Mouse (Mus musculus) heart, postnatal 0 days (tissue): ENCODE measurements at regions not wholly inside any gene's neighbourhood (a gene's known extent, or its start where the extent isn't known, plus 50 kb on each side); places are given as distances from the start of the nearest gene placed in this dataset.

Source experiments
- ATAC-seq: fragments of 200-750 bp; cut with Nextera tagmentation; 2 replicates; pipeline ENCODE4 v1.8.0; 2017; ENCODE audit warnings: low read depth, moderate number of reproducible peaks, moderate library complexity; ENCODE audit not compliant: insufficient read depth
- DNase-seq: peaks from one replicate; pipeline ENCODE4 v3.0.0-alpha.2; 2016; ENCODE audit warnings: low spot score
- H3K27ac ChIP-seq: fragments of 300-500 bp; sonication (generic); 2 replicates; pipeline ENCODE4 v1.5.1; 2014; ENCODE audit warnings: low read depth, mild to moderate bottlenecking
- H3K27me3 ChIP-seq: fragments of 300-500 bp; sonication (generic); 2 replicates; pipeline ENCODE4 v1.6.1; 2014; ENCODE audit warnings: low read length, mixed read lengths; ENCODE audit not compliant: control insufficient read depth, insufficient read depth
- H3K36me3 ChIP-seq: fragments of 300-500 bp; sonication (generic); replicated peaks from 2 replicates; pipeline ENCODE4 v1.6.1; 2014; ENCODE audit warnings: low read length, mixed read lengths; ENCODE audit not compliant: control insufficient read depth, insufficient read depth
- H3K4me1 ChIP-seq: fragments of 300-500 bp; sonication (generic); 2 replicates; pipeline ENCODE4 v1.6.1; 2014; ENCODE audit warnings: antibody characterized with exemption; ENCODE audit not compliant: control insufficient read depth, insufficient read depth
- H3K4me2 ChIP-seq: fragments of 300-500 bp; sonication (generic); 2 replicates; pipeline ENCODE4 v1.6.1; 2014; ENCODE audit warnings: low read depth, mild to moderate bottlenecking, low read length, moderate library complexity
- H3K4me3 ChIP-seq: fragments of 300-500 bp; sonication (generic); 2 replicates; pipeline ENCODE4 v1.5.1; 2014; ENCODE audit warnings: low read depth, low read length
- H3K9ac ChIP-seq: fragments of 300-500 bp; sonication (generic); replicated peaks from 2 replicates; pipeline ENCODE4 v1.6.1; 2014; ENCODE audit warnings: low read depth, low read length, mixed read lengths
- H3K9me3 ChIP-seq: fragments of 300-500 bp; sonication (generic); replicated peaks from 2 replicates; pipeline ENCODE4 v1.6.1; 2016; ENCODE audit warnings: low read length; ENCODE audit not compliant: control insufficient read depth
- CTCF ChIP-seq: IDR thresholded peaks from 2 replicates; pipeline ENCODE4 v1.5.1; 2016; ENCODE audit warnings: antibody characterized with exemption, control low read depth, low read depth
- EP300 ChIP-seq: IDR thresholded peaks from 2 replicates; pipeline ENCODE4 v1.6.1; 2016; ENCODE audit warnings: antibody characterized with exemption, low read depth
- WGBS: fragments of 180-500 bp; shearing (Covaris S2); extraction: QIAGEN DNeasy Blood & Tissue Kit; methylation state at CpG from one replicate; pipeline ENCODE4 v1.1.7; 2014; 5-methylcytosine and 5-hydroxymethylcytosine counted together

- Histone ChIP-seq H3K4me2 (no peak overlapping the region), H3K9ac (no peak overlapping the region), H3K4me3 (no peak overlapping the region), H3K36me3 (no peaks in the 10 kb centered on the region), H3K27ac (no peak overlapping the region), H3K9me3 (no peaks in the 10 kb centered on the region), H3K27me3 (no peaks in the 10 kb centered on the region), H3K4me1 (no peaks in the 10 kb centered on the region)
- WGBS = 62% methylated on average over 7 of the region's 7 CpGs
- TF ChIP-seq CTCF = no peak
- TF ChIP-seq EP300 = no peak
- ATAC-seq = no peak
- DNase-seq = no peak
Observed at GRCm38 (mm10) chr12:49992501-49993079, 607.6 kb downstream of the Gm43517 start.

- 56% methylated on average over 3 of the region's 3 CpGs for WGBS
- no peaks in the 10 kb centered on the region for H3K27me3 ChIP-seq
- H3K4me1 ChIP-seq = no peaks in the 10 kb centered on the region
- H3K27ac ChIP-seq = no peak overlapping the region
- H3K36me3 ChIP-seq = no peaks in the 10 kb centered on the region
- H3K4me2 ChIP-seq = no peak overlapping the region
- H3K4me3 ChIP-seq = no peak overlapping the region
- no peak for DNase-seq
- TF ChIP-seq EP300 (no peak), CTCF (no peak)
- no peaks in the 10 kb centered on the region for H3K9me3 ChIP-seq
- H3K9ac ChIP-seq = no peak overlapping the region
- ATAC-seq = no peak
Observed at GRCm38 (mm10) chr12:50038808-50039374, 610.0 kb downstream of the Prkd1 start.

- H3K9me3 ChIP-seq = no peaks in the 10 kb centered on the region
- H3K27me3 ChIP-seq = no peaks in the 10 kb centered on the region
- H3K9ac ChIP-seq = no peak overlapping the region
- no peaks in the 10 kb centered on the region for H3K36me3 ChIP-seq
- 71% methylated on average over 2 of the region's 2 CpGs for WGBS
- no peak overlapping the region for H3K27ac ChIP-seq
- H3K4me3 ChIP-seq = no peak overlapping the region
- H3K4me2 ChIP-seq = no peak overlapping the region
- TF ChIP-seq CTCF = no peak
- TF ChIP-seq EP300 = no peak
- no peak for DNase-seq
- no peaks in the 10 kb centered on the region for H3K4me1 ChIP-seq
- no peak for ATAC-seq
Observed at GRCm38 (mm10) chr12:50061286-50061685, 587.6 kb downstream of the Prkd1 start.

DNA sequence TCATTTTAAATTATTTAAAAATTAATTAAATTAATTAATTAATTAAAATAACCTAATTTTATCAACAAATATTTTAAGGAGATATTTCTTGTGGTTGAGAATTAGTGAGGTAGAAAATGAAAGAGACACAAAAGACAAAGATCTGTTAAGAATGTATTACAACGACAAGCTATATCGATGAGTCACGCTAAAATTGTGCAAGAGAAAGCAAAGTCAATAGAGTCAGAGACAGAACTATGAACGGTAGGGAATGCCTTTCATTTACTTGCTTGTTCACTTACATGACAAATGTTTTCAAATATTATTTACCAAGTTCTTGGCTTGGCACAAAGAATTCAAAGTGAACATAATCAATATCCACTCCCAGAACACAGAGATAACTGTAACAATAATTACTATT, 582.5 kb downstream of the Prkd1 start:
- H3K9me3 ChIP-seq = no peaks in the 10 kb centered on the region
- H3K4me1 ChIP-seq = no peaks in the 10 kb centered on the region
- ATAC-seq (no peak), DNase-seq (no peak)
- H3K4me2 ChIP-seq = no peak overlapping the region
- no peak for TF ChIP-seq EP300
- no peak for TF ChIP-seq CTCF
- 84% methylated on average over 4 of the region's 4 CpGs for WGBS
- no peak overlapping the region for H3K9ac ChIP-seq
- H3K27ac ChIP-seq = no peak overlapping the region
- no peaks in the 10 kb centered on the region for H3K27me3 ChIP-seq
- H3K36me3 ChIP-seq = no peaks in the 10 kb centered on the region
- H3K4me3 ChIP-seq = no peak overlapping the region

- no peaks in the 10 kb centered on the region for H3K36me3 ChIP-seq
- H3K4me3 ChIP-seq = no peak overlapping the region
- WGBS = 72% methylated on average over 3 of the region's 3 CpGs
- ATAC-seq = no peak
- H3K4me2 ChIP-seq = no peak overlapping the region
- no peak overlapping the region for H3K9ac ChIP-seq
- no peaks in the 10 kb centered on the region for H3K9me3 ChIP-seq
- H3K4me1 ChIP-seq = no peaks in the 10 kb centered on the region
- DNase-seq = no peak
- TF ChIP-seq CTCF (no peak), EP300 (no peak)
- no peak overlapping the region for H3K27ac ChIP-seq
- H3K27me3 ChIP-seq = no peaks in the 10 kb centered on the region
Observed at GRCm38 (mm10) chr12:50071797-50072196, 577.1 kb downstream of the Prkd1 start.

- no peaks in the 10 kb centered on the region for H3K9me3 ChIP-seq
Observed at GRCm38 (mm10) chr12:50072359-50072758, 576.5 kb downstream of the Prkd1 start.

More at GRCm38 (mm10) chr12:50072359-50072758, 576.5 kb downstream of the Prkd1 start:
- Histone ChIP-seq H3K4me3 (no peak overlapping the region), H3K27me3 (no peaks in the 10 kb centered on the region), H3K9ac (no peak overlapping the region), H3K36me3 (no peaks in the 10 kb centered on the region), H3K4me1 (no peaks in the 10 kb centered on the region), H3K27ac (no peak overlapping the region), H3K4me2 (no peak overlapping the region)
- DNase-seq (no peak), ATAC-seq (no peak)
- WGBS = 78% methylated on average over 1 of the region's 1 CpGs
- TF ChIP-seq EP300 = no peak
- TF ChIP-seq CTCF = no peak
